Mouse (Mus musculus) intestine, embryonic 14.5 days (tissue): ENCODE measurements at regions not wholly inside any gene's neighbourhood (a gene's known extent, or its start where the extent isn't known, plus 50 kb on each side); places are given as distances from the start of the nearest gene placed in this dataset.

Experiments used
- ATAC-seq: fragments of 200-750 bp; cut with Nextera tagmentation; replicated peaks from 2 replicates; pipeline ENCODE4 v1.8.0; 2017; ENCODE audit warnings: low read depth, moderate number of reproducible peaks, moderate TSS enrichment, moderate library complexity; ENCODE audit not compliant: low FRiP score, low TSS enrichment
- DNase-seq: peaks from one replicate; pipeline ENCODE4 v3.0.0-alpha.2; 2018; ENCODE audit warnings: low spot score
- H3K27ac ChIP-seq: fragments of 300-500 bp; sonication (generic); 2 replicates; pipeline ENCODE4 v1.5.1; 2014; ENCODE audit warnings: low read depth, mild to moderate bottlenecking, control low read depth
- H3K27me3 ChIP-seq: fragments of 300-500 bp; sonication (generic); replicated peaks from 2 replicates; pipeline ENCODE4 v1.6.1; 2014; ENCODE audit warnings: low read length, control low read depth; ENCODE audit not compliant: control insufficient read depth, insufficient read depth
- H3K36me3 ChIP-seq: fragments of 300-500 bp; sonication (generic); 2 replicates; pipeline ENCODE4 v1.6.1; 2014; ENCODE audit warnings: low read length, control low read depth; ENCODE audit not compliant: control insufficient read depth, insufficient read depth
- H3K4me1 ChIP-seq: fragments of 300-500 bp; sonication (generic); replicated peaks from 2 replicates; pipeline ENCODE4 v1.6.1; 2014; ENCODE audit warnings: low read length, control low read depth, mixed read lengths; ENCODE audit not compliant: control insufficient read depth, insufficient read depth
- H3K4me2 ChIP-seq: fragments of 300-500 bp; sonication (generic); 2 replicates; pipeline ENCODE4 v1.6.1; 2014; ENCODE audit warnings: low read length
- H3K4me3 ChIP-seq: fragments of 300-500 bp; sonication (generic); 2 replicates; pipeline ENCODE4 v1.5.1; 2014; ENCODE audit warnings: low read depth, low read length, control low read depth, mixed read lengths
- H3K9ac ChIP-seq: fragments of 300-500 bp; sonication (generic); 2 replicates; pipeline ENCODE4 v1.6.1; 2014; ENCODE audit warnings: mild to moderate bottlenecking, low read length
- H3K9me3 ChIP-seq: fragments of 300-500 bp; sonication (generic); 2 replicates; pipeline ENCODE4 v1.6.1; 2016; ENCODE audit warnings: low read length, control low read depth; ENCODE audit not compliant: control insufficient read depth
- WGBS: fragments of 180-500 bp; shearing (Covaris S2); extraction: QIAGEN DNeasy Blood & Tissue Kit; methylation state at CpG from one replicate; pipeline ENCODE4 v1.1.7; 2014; 5-methylcytosine and 5-hydroxymethylcytosine counted together

GRCm38 (mm10) chr17:31747563-31747962 is 70.0 kb downstream of the Cryaa start:
- peaks cover 14% of the 10 kb centered on the region for H3K4me1 ChIP-seq
- 74% methylated on average over 2 of the region's 2 CpGs for WGBS
- H3K27me3 ChIP-seq, result no peaks in the 10 kb centered on the region
- H3K27ac ChIP-seq, result no peak overlapping the region
- no peaks in the 10 kb centered on the region for H3K36me3 ChIP-seq
- DNase-seq (no peak), ATAC-seq (no peak; the same call in 1 of the 2 replicates)
- no peaks in the 10 kb centered on the region for H3K9me3 ChIP-seq
- no peak overlapping the region for H3K4me3 ChIP-seq
- H3K9ac ChIP-seq, result no peak overlapping the region
- H3K4me2 ChIP-seq, result no peak overlapping the region

DNA sequence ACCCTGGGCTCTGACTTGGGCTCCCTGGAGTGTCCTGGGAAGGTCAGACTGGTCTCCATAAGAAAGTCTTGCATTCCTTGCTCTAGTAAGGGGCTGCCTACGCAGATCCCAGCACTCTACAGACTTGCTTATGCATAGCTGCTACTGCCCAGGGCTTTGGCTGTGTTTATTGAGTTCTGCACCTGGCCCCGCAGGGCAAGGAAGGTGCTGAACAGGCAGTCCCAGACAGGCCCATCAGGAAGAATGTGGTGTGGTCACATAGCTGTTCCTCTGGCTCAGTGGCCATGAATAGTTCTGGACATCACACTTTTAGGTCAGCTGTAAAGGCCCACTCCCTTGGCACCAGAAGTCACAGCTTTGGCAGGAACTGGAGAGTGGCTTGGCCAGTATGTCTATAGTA is 70.6 kb downstream of the Cryaa start:
- Histone ChIP-seq H3K4me2 (no peak overlapping the region), H3K4me3 (no peak overlapping the region), H3K9ac (no peak overlapping the region), H3K9me3 (no peaks in the 10 kb centered on the region), H3K27me3 (no peaks in the 10 kb centered on the region), H3K27ac (no peak overlapping the region), H3K36me3 (no peaks in the 10 kb centered on the region), H3K4me1 (peaks cover 14% of the 10 kb centered on the region)
- no peak for ATAC-seq
- no peak for DNase-seq
- WGBS, result 45% methylated on average over 2 of the region's 2 CpGs

DNA sequence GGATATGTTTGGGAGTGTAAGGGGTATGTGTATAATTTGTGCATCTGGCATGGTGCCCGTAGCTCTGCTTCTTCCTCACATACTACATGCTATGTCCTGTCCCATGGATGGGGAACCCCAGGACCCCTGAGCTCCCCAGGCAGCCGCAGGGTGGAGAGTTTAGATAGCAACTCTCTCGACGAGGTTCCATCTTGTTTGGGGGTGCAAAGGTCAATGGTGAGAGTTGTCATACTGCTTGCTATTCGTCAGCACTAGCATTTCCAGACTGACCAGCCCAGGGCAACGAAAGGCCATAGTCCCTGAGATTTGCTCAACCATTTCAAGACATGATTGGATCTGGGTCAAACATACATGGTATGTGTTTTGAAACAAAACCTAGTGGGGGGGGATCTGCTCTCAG is 71.4 kb downstream of the Cryaa start:
- no peak for ATAC-seq

DNA sequence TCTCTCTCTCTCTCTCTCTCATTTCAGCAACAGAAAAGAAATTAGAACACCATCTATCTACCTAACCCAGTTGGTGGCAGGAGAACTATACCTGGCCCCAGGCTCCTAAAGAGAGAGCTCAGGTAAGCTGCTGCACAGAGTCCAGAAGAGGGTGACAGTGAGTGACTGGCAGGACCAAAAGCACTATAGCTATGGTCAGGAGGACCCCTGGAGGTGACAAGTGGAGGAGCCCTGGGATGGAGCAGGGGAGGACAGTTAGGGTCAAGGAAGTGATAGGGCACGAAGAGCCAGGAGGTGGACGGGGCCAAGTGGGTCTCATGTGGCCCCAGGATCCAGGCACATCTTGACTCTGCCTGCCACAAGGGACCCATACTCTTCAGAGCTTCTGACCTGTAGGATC is 73.7 kb downstream of the Cryaa start:
- DNase-seq, result no peak
- H3K27me3 ChIP-seq, result no peaks in the 10 kb centered on the region
- peaks cover 4% of the 10 kb centered on the region; the same call in 1 of the 2 replicates for H3K9me3 ChIP-seq
- no peak for ATAC-seq
- H3K4me1 ChIP-seq, result peaks cover 10% of the 10 kb centered on the region
- 80% methylated on average over 2 of the region's 2 CpGs for WGBS
- no peaks in the 10 kb centered on the region for H3K36me3 ChIP-seq
- no peak overlapping the region for H3K4me2 ChIP-seq
- H3K27ac ChIP-seq, result no peak overlapping the region
- H3K9ac ChIP-seq, result no peak overlapping the region
- no peak overlapping the region for H3K4me3 ChIP-seq

More for the DNA sequence above, 71.4 kb downstream of the Cryaa start:
- Histone ChIP-seq H3K9me3 (no peaks in the 10 kb centered on the region), H3K4me3 (no peak overlapping the region), H3K9ac (no peak overlapping the region), H3K4me2 (no peak overlapping the region), H3K4me1 (peaks cover 14% of the 10 kb centered on the region), H3K36me3 (no peaks in the 10 kb centered on the region), H3K27me3 (no peaks in the 10 kb centered on the region), H3K27ac (no peak overlapping the region)
- WGBS, result 61% methylated on average over 6 of the region's 6 CpGs
- DNase-seq, result no peak

DNA sequence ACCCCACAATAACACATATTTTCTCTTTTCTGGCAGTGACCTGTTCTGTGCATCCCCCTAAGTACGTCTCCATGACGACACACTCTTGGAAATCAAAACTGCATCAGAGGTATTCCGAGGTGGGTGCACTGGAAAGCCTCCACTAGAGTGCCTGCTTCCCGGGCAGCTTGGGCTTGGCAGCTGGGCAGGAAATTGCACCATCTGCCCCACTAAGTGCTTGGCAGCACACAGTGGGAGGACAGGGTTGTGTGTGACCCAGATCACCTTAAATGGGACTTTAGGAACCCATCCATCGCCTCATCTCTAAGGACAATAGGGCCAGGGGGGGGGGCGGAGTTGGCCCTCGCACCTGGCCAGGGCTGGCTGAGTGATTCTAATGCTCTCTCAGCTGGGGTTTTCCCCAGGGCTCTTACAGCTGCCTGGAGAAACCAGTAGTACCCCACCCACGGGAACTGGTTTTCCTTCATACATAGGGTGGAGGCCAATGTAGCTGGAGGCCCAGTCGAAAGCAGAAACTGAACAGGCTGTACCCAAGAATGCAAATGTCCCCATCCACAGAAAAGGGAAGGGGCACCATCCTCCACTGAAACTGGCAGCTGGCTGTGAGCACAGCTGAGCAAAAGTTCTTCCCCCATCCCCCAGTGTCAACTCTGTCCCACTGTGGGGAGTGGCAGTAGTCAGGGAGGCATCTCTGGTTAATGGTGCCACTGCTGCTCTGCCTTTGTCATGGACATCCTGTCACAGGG is 75.7 kb downstream of the Cryaa start:
- Histone ChIP-seq H3K9ac (no peak overlapping the region), H3K27me3 (no peaks in the 10 kb centered on the region), H3K4me1 (no peaks in the 10 kb centered on the region; the same call in 1 of the 2 replicates), H3K4me3 (no peak overlapping the region), H3K4me2 (no peak overlapping the region), H3K36me3 (no peaks in the 10 kb centered on the region), H3K9me3 (peaks cover 4% of the 10 kb centered on the region; the same call in 1 of the 2 replicates), H3K27ac (no peak overlapping the region)
- WGBS, result 67% methylated on average over 9 of the region's 9 CpGs
- no peak for DNase-seq
- ATAC-seq, result no peak; the same call in 1 of the 2 replicates

DNA sequence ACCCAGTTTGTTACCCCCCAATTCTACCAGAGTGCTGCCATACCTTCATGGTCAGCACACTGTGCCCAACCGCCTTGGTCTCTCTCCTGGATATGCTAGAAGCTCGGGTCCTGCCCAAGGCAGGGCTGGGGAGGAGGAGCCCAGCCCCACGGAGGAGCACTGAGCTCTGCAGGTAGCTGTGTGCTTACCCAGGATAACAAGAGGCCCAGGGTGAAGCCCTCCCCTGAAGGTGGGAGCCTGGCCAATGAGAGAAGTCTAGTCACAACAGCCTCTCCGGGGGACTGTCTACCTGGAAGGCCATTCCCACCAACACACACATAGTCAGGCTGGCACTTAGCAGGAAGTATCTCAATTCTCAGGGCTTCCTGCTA is 76.2 kb downstream of the Cryaa start:
- ATAC-seq (no peak), DNase-seq (no peak)
- WGBS, result 45% methylated on average over 4 of the region's 4 CpGs
- Histone ChIP-seq H3K27me3 (no peaks in the 10 kb centered on the region), H3K4me2 (no peak overlapping the region), H3K9ac (no peak overlapping the region), H3K27ac (no peak overlapping the region), H3K36me3 (no peaks in the 10 kb centered on the region), H3K4me3 (no peak overlapping the region), H3K9me3 (peaks cover 4% of the 10 kb centered on the region; the same call in 1 of the 2 replicates), H3K4me1 (no peaks in the 10 kb centered on the region; the same call in 1 of the 2 replicates)

DNA sequence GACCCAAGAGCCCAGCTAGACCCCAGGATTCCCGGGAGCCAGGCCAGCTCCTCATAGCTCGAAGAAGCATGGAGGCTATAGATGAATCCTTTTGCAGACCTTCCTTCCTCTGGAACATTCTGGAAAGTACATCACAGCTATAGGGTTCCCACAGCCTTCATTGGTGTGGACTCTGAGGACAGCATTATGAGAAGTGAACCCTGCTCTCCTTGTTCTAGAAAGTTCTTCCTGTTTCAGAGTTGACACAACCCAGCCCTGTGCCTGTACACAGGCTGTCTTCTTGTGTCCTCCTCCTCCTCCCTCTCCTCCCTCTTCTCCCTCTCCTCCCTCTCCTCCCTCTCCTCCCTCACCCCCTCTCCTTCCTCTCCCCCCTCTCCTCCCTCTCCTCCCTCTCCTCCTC is 82.9 kb downstream of the Cryaa start:
- Histone ChIP-seq H3K27me3 (no peaks in the 10 kb centered on the region), H3K4me1 (no peaks in the 10 kb centered on the region), H3K9me3 (peaks cover 4% of the 10 kb centered on the region; the same call in 1 of the 2 replicates), H3K27ac (no peak overlapping the region), H3K36me3 (no peaks in the 10 kb centered on the region), H3K9ac (no peak overlapping the region), H3K4me3 (no peak overlapping the region), H3K4me2 (no peak overlapping the region)
- ATAC-seq (no peak), DNase-seq (no peak)
- WGBS, result 92% methylated on average over 2 of the region's 2 CpGs

DNA sequence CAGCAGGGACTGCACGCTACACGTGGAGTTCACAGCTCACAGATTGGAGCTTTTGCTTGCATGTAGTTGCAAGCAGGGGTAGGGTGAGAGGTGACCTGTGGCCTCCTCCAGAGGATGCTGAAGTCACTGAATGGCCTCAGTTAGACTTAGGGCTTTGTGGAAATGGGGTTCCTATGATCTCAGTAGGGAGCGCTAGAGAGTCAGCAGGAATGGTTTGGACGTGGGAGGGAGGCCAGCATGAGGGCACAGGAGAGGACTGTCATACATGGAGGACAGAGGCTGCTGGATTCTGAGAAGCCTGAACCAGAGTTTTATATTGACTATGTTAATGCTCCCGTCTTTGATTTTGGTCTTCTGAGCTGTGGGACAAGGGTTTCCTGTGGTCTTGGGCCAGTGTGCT is 85.5 kb downstream of the Cryaa start:
- ATAC-seq, result no peak
- no peak for DNase-seq
- Histone ChIP-seq H3K27me3 (no peaks in the 10 kb centered on the region), H3K36me3 (no peaks in the 10 kb centered on the region), H3K4me1 (peaks cover 10% of the 10 kb centered on the region; the same call in 1 of the 2 replicates), H3K9ac (no peak overlapping the region), H3K4me3 (no peak overlapping the region), H3K4me2 (no peak overlapping the region), H3K9me3 (no peaks in the 10 kb centered on the region), H3K27ac (no peak overlapping the region)
- 54% methylated on average over 5 of the region's 5 CpGs for WGBS
